Mouse (Mus musculus) embryonic facial prominence, embryonic 12.5 days (tissue): ENCODE data around the gene Rasal2. TPM values are rescaled to one million over a fixed set of nuclear protein-coding genes. Genes with fewer than 3 reads are reported as not detected.

Experiments used
- ATAC-seq: fragments of 200-750 bp; cut with Nextera tagmentation; 2 replicates; pipeline ENCODE4 v1.8.0; 2017; ENCODE audit not compliant: insufficient number of reproducible peaks, insufficient read depth, low FRiP score, low TSS enrichment
- H3K27ac ChIP-seq: fragments of 300-500 bp; sonication (generic); 2 replicates; pipeline ENCODE4 v1.5.1; 2016; ENCODE audit warnings: mild to moderate bottlenecking
- H3K27me3 ChIP-seq: fragments of 300-500 bp; sonication (generic); 2 replicates; pipeline ENCODE4 v1.6.1; 2016; ENCODE audit warnings: mild to moderate bottlenecking, moderate library complexity
- H3K36me3 ChIP-seq: fragments of 300-500 bp; sonication (generic); 2 replicates; pipeline ENCODE4 v1.6.1; 2016; ENCODE audit warnings: mild to moderate bottlenecking
- H3K4me1 ChIP-seq: fragments of 300-500 bp; sonication (generic); 2 replicates; pipeline ENCODE4 v1.6.1; 2016
- H3K4me2 ChIP-seq: fragments of 300-500 bp; sonication (generic); replicated peaks from 2 replicates; pipeline ENCODE4 v1.6.1; 2016; ENCODE audit warnings: mild to moderate bottlenecking, moderate library complexity
- H3K4me3 ChIP-seq: fragments of 300-500 bp; sonication (generic); 2 replicates; pipeline ENCODE4 v1.5.1; 2016; ENCODE audit warnings: mild to moderate bottlenecking
- H3K9ac ChIP-seq: fragments of 300-500 bp; sonication (generic); 2 replicates; pipeline ENCODE4 v1.6.1; 2016; ENCODE audit warnings: mild to moderate bottlenecking, moderate library complexity
- H3K9me3 ChIP-seq: fragments of 300-500 bp; sonication (generic); 2 replicates; pipeline ENCODE4 v1.6.1; 2016; ENCODE audit warnings: mild to moderate bottlenecking, moderate library complexity
- WGBS: fragments of 180-500 bp; shearing (Covaris S2); methylation state at CpG from one replicate; pipeline ENCODE4 v1.1.7; 2016; 5-methylcytosine and 5-hydroxymethylcytosine counted together
- polyA plus RNA-seq: library from polyadenylated mRNA; unstranded; fragments of >200 nt; fragmentation: Nextera tagmentation; extraction: Ambion mirVana; gene quantifications from 2 replicates; pipeline ENCODE4 v1.2.1, GENCODE M21; 2016

Rasal2 gene
- polyA plus RNA-seq, 1 experiment from 2014 or later = 16.2 TPM

- no peaks in the 10 kb centered on the region for H3K9me3 ChIP-seq
- peak overlapping the region; percentile 88 for H3K9ac ChIP-seq
- ATAC-seq = peak; percentile 85
- under 1% methylated on average over 57 of the region's 85 CpGs for WGBS
- H3K27me3 ChIP-seq = no peaks in the 10 kb centered on the region
- no peaks in the 10 kb centered on the region for H3K36me3 ChIP-seq
- 0 out of 2 replicates have a peak, but pooled peaks cover 8% of the 10 kb centered on the region for H3K4me1 ChIP-seq
- peak overlapping the region; percentile 95 for H3K4me3 ChIP-seq
- peak overlapping the region; percentile 85 for H3K4me2 ChIP-seq
- H3K27ac ChIP-seq = peak overlapping the region; percentile 95
Measured at GRCm38 (mm10) chr1:157411711-157412380, 549 bp downstream of the Rasal2 start.

DNA sequence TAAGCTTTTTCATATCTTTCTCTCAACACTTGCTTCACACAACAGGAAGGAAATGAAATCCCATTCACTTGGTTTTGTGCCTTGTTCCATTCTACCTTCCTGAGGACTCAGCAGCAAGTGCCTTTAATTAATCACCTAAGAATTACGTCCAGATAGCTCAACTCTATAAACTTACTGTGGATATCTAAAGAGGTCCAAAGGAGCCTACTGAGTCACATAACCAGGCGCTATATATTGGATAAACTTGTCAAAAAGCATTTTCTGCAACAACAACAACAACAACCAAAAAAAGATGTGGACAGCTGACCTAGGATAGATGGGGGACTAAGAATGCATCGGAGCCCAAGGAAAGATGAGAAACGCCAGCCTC, 1.1 kb downstream of the Rasal2 start:
- Histone ChIP-seq H3K27me3 (no peaks in the 10 kb centered on the region), H3K9ac (peak overlapping the region; percentile 88), H3K36me3 (no peaks in the 10 kb centered on the region), H3K9me3 (no peaks in the 10 kb centered on the region), H3K4me3 (peak overlapping the region; percentile 95), H3K4me1 (0 out of 2 replicates have a peak, but pooled peaks cover 8% of the 10 kb centered on the region), H3K27ac (no peak overlapping the region), H3K4me2 (peak overlapping the region; percentile 85)
- ATAC-seq = no peak
- under 1% methylated on average over 4 of the region's 4 CpGs for WGBS

DNA sequence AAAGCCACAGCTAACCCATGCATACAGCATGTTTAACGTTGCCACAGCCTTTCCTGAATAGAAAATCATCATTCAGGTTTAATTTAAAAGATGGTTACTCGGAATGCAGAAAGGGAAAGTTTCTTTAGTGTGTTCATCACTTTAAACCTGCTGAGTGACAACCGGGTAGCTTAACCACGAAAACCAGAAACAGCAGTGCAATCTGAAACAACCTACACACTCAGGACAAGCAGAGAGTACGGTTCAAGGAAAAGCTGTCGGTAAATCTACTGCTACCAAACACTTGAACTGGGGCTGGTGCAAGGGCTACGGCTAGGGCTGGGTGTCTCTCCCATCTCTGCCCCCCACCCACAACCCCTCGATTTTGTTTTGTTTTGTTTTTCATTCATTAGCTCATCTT, 1.5 kb downstream of the Rasal2 start:
- H3K4me1 ChIP-seq = 0 out of 2 replicates have a peak, but pooled peaks cover 8% of the 10 kb centered on the region
- H3K36me3 ChIP-seq = no peaks in the 10 kb centered on the region
- peak overlapping the region; percentile 95 for H3K4me3 ChIP-seq
- no peaks in the 10 kb centered on the region for H3K27me3 ChIP-seq
- no peaks in the 10 kb centered on the region for H3K9me3 ChIP-seq
- no peak overlapping the region for H3K9ac ChIP-seq
- H3K27ac ChIP-seq = no peak overlapping the region
- ATAC-seq = no peak
- WGBS = 12% methylated on average over 8 of the region's 8 CpGs
- peak overlapping the region; percentile 85 for H3K4me2 ChIP-seq

DNA sequence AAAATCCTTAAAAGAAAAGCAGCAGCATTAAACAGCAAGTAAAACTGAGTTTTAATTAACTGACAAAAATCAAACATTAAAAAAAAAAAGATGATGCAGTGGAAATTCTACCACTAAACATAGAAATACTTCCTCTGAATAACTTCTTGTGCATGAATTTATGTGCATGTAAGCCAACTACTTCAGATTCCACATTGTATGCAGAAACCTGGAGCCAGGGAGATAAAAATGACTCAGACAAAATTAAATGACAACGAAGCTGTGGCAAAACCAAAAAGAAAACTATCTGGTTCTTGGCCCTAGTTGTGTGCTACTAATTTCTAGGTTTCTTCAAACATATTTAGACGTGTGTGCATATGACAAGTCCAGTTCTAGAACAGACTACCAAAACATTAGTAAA, 2.7 kb downstream of the Rasal2 start:
- no peak overlapping the region for H3K27ac ChIP-seq

GRCm38 (mm10) chr1:157388027-157388426, 24.4 kb downstream of the Rasal2 start:
- ATAC-seq = no peak
- Histone ChIP-seq H3K36me3 (no peaks in the 10 kb centered on the region), H3K4me3 (no peak overlapping the region), H3K27ac (no peak overlapping the region), H3K9me3 (no peaks in the 10 kb centered on the region), H3K4me1 (no peaks in the 10 kb centered on the region), H3K9ac (no peak overlapping the region), H3K27me3 (no peaks in the 10 kb centered on the region), H3K4me2 (no peak overlapping the region)
- whole genome bisulfite sequencing = 72% methylated on average over 4 of the region's 4 CpGs

More for the DNA sequence above, 2.7 kb downstream of the Rasal2 start:
- ATAC-seq = no peak
- no peaks in the 10 kb centered on the region for H3K36me3 ChIP-seq
- no peak overlapping the region for H3K9ac ChIP-seq
- H3K4me1 ChIP-seq = 0 out of 2 replicates have a peak, but pooled peaks cover 8% of the 10 kb centered on the region
- H3K4me3 ChIP-seq = no peak overlapping the region
- H3K4me2 ChIP-seq = no peak overlapping the region
- no peaks in the 10 kb centered on the region for H3K9me3 ChIP-seq
- WGBS = 71% methylated on average over 2 of the region's 2 CpGs
- H3K27me3 ChIP-seq = no peaks in the 10 kb centered on the region

- Histone ChIP-seq H3K9ac (no peak overlapping the region), H3K4me2 (no peak overlapping the region), H3K4me1 (no peaks in the 10 kb centered on the region), H3K9me3 (no peaks in the 10 kb centered on the region), H3K27me3 (no peaks in the 10 kb centered on the region), H3K36me3 (no peaks in the 10 kb centered on the region), H3K27ac (no peak overlapping the region), H3K4me3 (no peak overlapping the region)
- ATAC-seq = no peak
- 28% methylated on average over 2 of the region's 2 CpGs for WGBS
Measured at GRCm38 (mm10) chr1:157380694-157381093, 31.7 kb downstream of the Rasal2 start.

DNA sequence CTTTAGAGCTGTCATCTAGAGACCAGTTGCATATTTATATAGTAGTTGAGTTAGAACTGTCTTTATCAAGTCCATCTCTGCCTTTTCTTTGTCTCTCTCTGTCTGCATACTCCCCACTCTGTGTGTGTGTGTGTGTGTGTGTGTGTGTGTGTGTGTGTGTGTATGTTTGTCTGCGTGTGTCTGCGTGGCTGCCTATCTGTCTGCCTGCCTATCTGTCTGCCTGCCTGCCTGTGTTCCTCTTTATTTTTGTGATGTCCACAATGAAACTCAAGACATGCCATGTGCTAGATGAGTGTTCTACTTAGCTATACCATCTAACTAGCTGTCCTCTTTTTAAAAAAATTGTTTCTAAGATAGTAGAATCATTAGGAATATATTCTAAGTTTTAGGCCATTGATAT, 42.0 kb downstream of the Rasal2 start:
- Histone ChIP-seq H3K4me3 (no peak overlapping the region), H3K4me2 (no peak overlapping the region), H3K27ac (no peak overlapping the region), H3K36me3 (no peaks in the 10 kb centered on the region), H3K4me1 (no peaks in the 10 kb centered on the region), H3K9ac (no peak overlapping the region), H3K9me3 (no peaks in the 10 kb centered on the region), H3K27me3 (no peaks in the 10 kb centered on the region)
- ATAC-seq = no peak
- WGBS = 94% methylated on average over 2 of the region's 2 CpGs

DNA sequence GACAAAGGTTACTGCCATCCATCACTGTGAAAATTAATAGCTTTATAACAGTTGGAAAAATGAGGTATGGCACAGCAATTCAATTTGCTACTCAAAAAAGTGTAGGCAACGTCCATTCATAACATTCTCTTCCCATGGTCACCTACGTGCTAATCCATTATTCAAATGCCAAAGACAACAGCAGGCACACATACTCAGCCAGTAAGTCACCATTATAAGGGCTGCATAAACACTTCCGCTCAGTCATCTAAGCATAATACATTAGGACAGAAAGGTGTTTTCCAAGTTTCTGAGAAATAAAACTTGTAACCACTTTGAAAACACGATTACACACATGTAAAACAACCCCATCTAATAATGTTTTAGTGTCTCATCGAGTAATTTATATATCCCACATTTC, 44.1 kb downstream of the Rasal2 start:
- H3K4me1 ChIP-seq = no peaks in the 10 kb centered on the region
- no peak overlapping the region for H3K27ac ChIP-seq
- no peak overlapping the region for H3K4me2 ChIP-seq
- H3K36me3 ChIP-seq = no peaks in the 10 kb centered on the region
- no peaks in the 10 kb centered on the region for H3K9me3 ChIP-seq
- WGBS = 79% methylated on average over 5 of the region's 5 CpGs
- no peak overlapping the region for H3K9ac ChIP-seq
- H3K4me3 ChIP-seq = no peak overlapping the region
- ATAC-seq = no peak
- no peaks in the 10 kb centered on the region for H3K27me3 ChIP-seq

DNA sequence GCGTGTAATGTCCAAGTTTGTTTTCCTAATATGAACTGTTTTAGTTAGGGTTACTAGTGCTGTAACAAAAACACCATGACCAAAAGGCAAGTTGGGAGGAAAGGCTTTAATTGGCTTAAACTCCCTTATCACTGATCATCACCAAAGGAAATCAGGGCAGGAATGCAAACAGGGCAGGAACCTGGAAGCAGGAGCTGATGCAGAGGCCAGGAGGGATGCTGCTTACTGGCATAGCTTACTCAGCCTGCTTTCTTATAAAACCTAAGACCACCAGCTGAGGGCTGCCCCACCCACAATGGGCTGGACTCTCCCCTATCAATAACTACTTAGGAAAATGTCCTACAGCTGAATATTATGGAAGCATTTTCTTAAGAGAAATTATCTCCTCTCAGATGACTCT, 65.7 kb downstream of the Rasal2 start:
- Histone ChIP-seq H3K9ac (no peak overlapping the region), H3K9me3 (no peaks in the 10 kb centered on the region), H3K4me2 (no peak overlapping the region), H3K27me3 (no peaks in the 10 kb centered on the region), H3K36me3 (no peaks in the 10 kb centered on the region), H3K4me3 (no peak overlapping the region), H3K27ac (no peak overlapping the region), H3K4me1 (no peaks in the 10 kb centered on the region)
- WGBS = 74% methylated on average over 1 of the region's 1 CpGs
- no peak for ATAC-seq

- Histone ChIP-seq H3K27ac (no peak overlapping the region), H3K36me3 (no peaks in the 10 kb centered on the region), H3K4me3 (no peak overlapping the region), H3K4me1 (no peaks in the 10 kb centered on the region), H3K9ac (no peak overlapping the region), H3K9me3 (no peaks in the 10 kb centered on the region), H3K27me3 (no peaks in the 10 kb centered on the region), H3K4me2 (no peak overlapping the region)
- no peak for ATAC-seq
Measured at GRCm38 (mm10) chr1:157343519-157343918, 68.9 kb downstream of the Rasal2 start.

DNA sequence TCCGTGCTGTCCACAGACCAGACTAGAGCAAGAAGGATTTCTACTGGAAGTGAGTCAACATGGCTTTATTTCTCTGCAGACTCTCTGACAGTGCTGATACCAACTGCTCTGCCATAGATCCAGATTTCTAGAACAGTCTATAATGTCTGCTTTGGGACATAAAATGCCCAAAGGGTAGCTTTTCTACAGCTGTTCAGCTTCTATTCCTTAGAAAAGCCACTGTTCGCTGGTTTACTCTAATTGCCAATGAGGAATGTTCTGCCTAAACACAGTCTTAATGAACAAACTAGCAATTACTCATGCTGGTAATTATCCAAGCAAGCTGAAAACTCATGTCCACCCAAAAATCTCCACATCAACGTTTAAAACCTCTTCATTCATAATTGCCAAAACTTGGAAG, 77.6 kb downstream of the Rasal2 start:
- Histone ChIP-seq H3K27me3 (no peaks in the 10 kb centered on the region), H3K4me1 (no peaks in the 10 kb centered on the region), H3K9me3 (no peaks in the 10 kb centered on the region), H3K27ac (no peak overlapping the region), H3K4me3 (no peak overlapping the region), H3K9ac (no peak overlapping the region), H3K36me3 (no peaks in the 10 kb centered on the region), H3K4me2 (no peak overlapping the region)
- ATAC-seq = no peak
- 65% methylated on average over 3 of the region's 3 CpGs for WGBS

- Histone ChIP-seq H3K4me2 (no peak overlapping the region), H3K36me3 (no peaks in the 10 kb centered on the region), H3K9me3 (no peaks in the 10 kb centered on the region), H3K27me3 (no peaks in the 10 kb centered on the region), H3K9ac (no peak overlapping the region), H3K27ac (no peak overlapping the region), H3K4me3 (no peak overlapping the region), H3K4me1 (no peaks in the 10 kb centered on the region)
- no peak for ATAC-seq
Measured at GRCm38 (mm10) chr1:157328068-157328467, 84.3 kb downstream of the Rasal2 start.
